Mouse (Mus musculus): ENCODE measurements around the gene Cntd1. TPM values are rescaled to one million over a fixed set of nuclear protein-coding genes. Genes with fewer than 3 reads are reported as not detected.
"Not testable (repeated sequence)": the region's sequence is repeated elsewhere in the genome, so short reads cannot be mapped to it uniquely, and the experiment has no call there.

The Cntd1 gene
- polyA plus RNA-seq, 1 experiment from 2014 or later = 0.26 TPM

DNA sequence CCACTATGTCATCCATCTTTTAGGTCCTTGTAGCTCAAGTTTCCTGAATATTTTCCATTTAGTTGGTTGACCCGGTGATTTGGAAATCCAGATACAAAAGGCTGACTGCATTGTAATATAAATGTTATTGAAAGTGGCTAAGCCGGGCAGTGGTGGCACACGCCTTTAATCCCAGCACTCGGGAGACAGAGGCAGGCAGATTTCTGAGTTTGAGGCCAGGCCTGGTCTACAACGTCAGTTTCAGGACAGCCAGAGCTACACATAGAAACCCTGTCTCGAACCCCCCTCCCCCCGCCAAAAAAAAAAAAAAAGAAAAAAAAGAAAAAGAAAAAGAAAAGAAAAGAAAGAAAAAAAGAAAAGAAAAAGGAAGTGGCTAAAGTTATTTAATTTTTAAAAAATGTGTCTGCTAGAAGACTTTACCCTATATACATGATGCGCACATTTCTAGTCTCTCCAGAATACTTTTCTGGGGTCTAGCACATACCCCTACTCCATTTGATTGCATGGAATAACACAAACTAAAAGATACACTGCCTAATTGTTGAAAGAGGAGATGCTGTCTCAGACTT lies 36.4 kb downstream of the Cntd1 start:
- Histone ChIP-seq H3K4me3 (ENCODE audit: low read depth, low read length) (peak overlapping the region; percentile 64), H3K27ac (ENCODE audit: low read depth, low read length) (0 out of 2 replicates have a peak overlapping the region, but pooled peaks have one; percentile 17), H3K9me3 (ENCODE audit: control insufficient read depth) (no peaks in the 10 kb centered on the region), H3K4me2 (replicated peaks; ENCODE audit: low read depth) (peak overlapping the region; percentile 74), H3K27me3 (replicated peaks; ENCODE audit: control insufficient read depth, insufficient read depth, low read length) (no peaks in the 10 kb centered on the region), H3K36me3 (ENCODE audit: control insufficient read depth, insufficient read depth) (peaks cover 17% of the 10 kb centered on the region), H3K4me1 (replicated peaks; ENCODE audit: control insufficient read depth, insufficient read depth, low read length) (no peaks in the 10 kb centered on the region), H3K9ac (ENCODE audit: low read depth, low read length) (peak overlapping the region; percentile 89; the same call in 1 of the 2 replicates)
- no peak for TF ChIP-seq CTCF (IDR thresholded peaks at IDR 0.05; ENCODE audit: low read depth)
- no peak for ATAC-seq
- WGBS = 85% methylated on average over 8 of the region's 8 CpGs

- no peaks in the 10 kb centered on the region for H3K4me1 ChIP-seq (replicated peaks; ENCODE audit: control insufficient read depth, insufficient read depth, low read length)
- H3K27me3 ChIP-seq (replicated peaks; ENCODE audit: control insufficient read depth, insufficient read depth, low read length) = no peaks in the 10 kb centered on the region
- peak; percentile 33 for TF ChIP-seq CTCF (IDR thresholded peaks at IDR 0.05; ENCODE audit: low read depth)
- H3K9ac ChIP-seq (ENCODE audit: low read depth, low read length) = peak within 1 kb of the TSS; percentile 89
- peak within 1 kb of the TSS; percentile 64 for H3K4me3 ChIP-seq (ENCODE audit: low read depth, low read length)
- 0 out of 2 replicates have a peak within 1 kb of the TSS, but pooled peaks have one; percentile 17 for H3K27ac ChIP-seq (ENCODE audit: low read depth, low read length)
- under 1% methylated on average over 50 of the region's 62 CpGs for WGBS
- no peaks in the 10 kb centered on the region for H3K9me3 ChIP-seq (ENCODE audit: control insufficient read depth)
- H3K4me2 ChIP-seq (replicated peaks; ENCODE audit: low read depth) = peak within 1 kb of the TSS; percentile 74
- ATAC-seq = peak; percentile 91
- peaks cover 23% of the 10 kb centered on the region for H3K36me3 ChIP-seq (ENCODE audit: control insufficient read depth, insufficient read depth)
Observed at GRCm38 (mm10) chr11:101315665-101316500, 37.1 kb downstream of the Cntd1 start, which contains the start of gene Psme3. Gene Psme3, plus strand, starts transcription at chr11:101316213.

DNA sequence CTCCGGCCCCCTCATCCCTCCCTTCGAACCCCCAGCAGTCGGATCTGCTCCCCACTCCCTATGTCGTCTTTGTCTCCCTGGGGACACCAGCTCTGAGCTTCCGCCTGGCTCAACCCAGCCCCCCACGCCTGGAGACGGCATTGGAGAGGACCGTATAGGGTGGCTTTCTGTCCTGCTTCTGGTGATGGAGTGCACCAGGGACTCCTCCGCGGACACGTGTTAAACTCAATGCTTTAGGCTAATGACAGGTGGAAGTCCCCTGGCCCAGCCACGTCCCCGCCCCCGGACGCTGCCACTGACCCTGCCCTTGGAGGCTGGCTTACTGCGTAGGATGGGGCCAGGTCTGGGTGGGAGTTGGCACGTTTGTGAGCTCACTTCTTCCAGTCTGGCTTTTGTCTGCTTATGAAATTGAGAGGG lies 37.7 kb downstream of the Cntd1 start:
- TF ChIP-seq CTCF (IDR thresholded peaks at IDR 0.05; ENCODE audit: low read depth) = no peak
- Histone ChIP-seq H3K36me3 (ENCODE audit: control insufficient read depth, insufficient read depth) (peaks cover 29% of the 10 kb centered on the region), H3K27me3 (replicated peaks; ENCODE audit: control insufficient read depth, insufficient read depth, low read length) (no peaks in the 10 kb centered on the region), H3K9me3 (ENCODE audit: control insufficient read depth) (no peaks in the 10 kb centered on the region), H3K4me2 (replicated peaks; ENCODE audit: low read depth) (peak overlapping the region; percentile 74), H3K4me3 (ENCODE audit: low read depth, low read length) (peak overlapping the region; percentile 64), H3K9ac (ENCODE audit: low read depth, low read length) (peak overlapping the region; percentile 89), H3K27ac (ENCODE audit: low read depth, low read length) (no peak overlapping the region), H3K4me1 (replicated peaks; ENCODE audit: control insufficient read depth, insufficient read depth, low read length) (no peaks in the 10 kb centered on the region)
- WGBS = 1% methylated on average over 17 of the region's 17 CpGs
- ATAC-seq = peak; percentile 44; the same call in 1 of the 2 replicates

- Histone ChIP-seq H3K36me3 (ENCODE audit: control insufficient read depth, insufficient read depth) (peaks cover 69% of the 10 kb centered on the region), H3K9ac (ENCODE audit: low read depth, low read length) (no peak overlapping the region), H3K9me3 (ENCODE audit: control insufficient read depth) (no peaks in the 10 kb centered on the region), H3K4me3 (ENCODE audit: low read depth, low read length) (no peak overlapping the region), H3K4me2 (replicated peaks; ENCODE audit: low read depth) (no peak overlapping the region), H3K27me3 (replicated peaks; ENCODE audit: control insufficient read depth, insufficient read depth, low read length) (no peaks in the 10 kb centered on the region), H3K27ac (ENCODE audit: low read depth, low read length) (no peak overlapping the region), H3K4me1 (replicated peaks; ENCODE audit: control insufficient read depth, insufficient read depth, low read length) (no peaks in the 10 kb centered on the region)
- WGBS = 8% methylated on average over 4 of the region's 4 CpGs
- peak; percentile 99 for TF ChIP-seq CTCF (IDR thresholded peaks at IDR 0.05; ENCODE audit: low read depth)
- ATAC-seq = peak; percentile 55; the same call in 1 of the 2 replicates
Observed at GRCm38 (mm10) chr11:101323609-101324008, 44.8 kb downstream of the Cntd1 start.

DNA sequence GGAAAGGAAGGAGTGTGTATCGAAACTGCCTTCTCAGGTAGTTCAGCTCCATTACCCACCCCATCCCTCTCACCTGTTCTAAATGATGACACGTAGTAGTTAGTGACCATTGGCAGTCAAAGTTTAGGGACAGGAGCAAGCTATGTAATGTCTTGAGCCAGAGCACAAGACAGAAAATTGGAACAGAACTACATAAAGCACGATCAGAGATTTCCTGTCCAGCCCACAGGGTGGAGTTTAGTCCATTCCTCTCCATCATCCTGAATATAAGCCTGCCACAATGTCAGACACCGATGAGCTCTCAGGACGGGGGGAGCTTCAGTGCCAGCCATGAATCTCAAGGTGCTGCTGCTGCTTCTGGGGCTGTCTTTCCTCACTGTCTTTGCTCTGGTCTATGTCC lies 46.0 kb downstream of the Cntd1 start, which contains the start of gene Aoc2:
Aoc2 (plus strand) TSS at position 301 of the 400 bp plus-strand sequence.
- no peak for ATAC-seq
- Histone ChIP-seq H3K4me2 (replicated peaks; ENCODE audit: low read depth) (no peak within 1 kb of the TSS), H3K9ac (ENCODE audit: low read depth, low read length) (no peak within 1 kb of the TSS), H3K27ac (ENCODE audit: low read depth, low read length) (no peak within 1 kb of the TSS; the same call in 1 of the 2 replicates), H3K36me3 (ENCODE audit: control insufficient read depth, insufficient read depth) (peaks cover 57% of the 10 kb centered on the region), H3K4me3 (ENCODE audit: low read depth, low read length) (no peak within 1 kb of the TSS), H3K9me3 (ENCODE audit: control insufficient read depth) (no peaks in the 10 kb centered on the region), H3K4me1 (replicated peaks; ENCODE audit: control insufficient read depth, insufficient read depth, low read length) (no peaks in the 10 kb centered on the region), H3K27me3 (replicated peaks; ENCODE audit: control insufficient read depth, insufficient read depth, low read length) (no peaks in the 10 kb centered on the region)
- TF ChIP-seq CTCF (IDR thresholded peaks at IDR 0.05; ENCODE audit: low read depth) = no peak
- WGBS = 81% methylated on average over 5 of the region's 5 CpGs

GRCm38 (mm10) chr11:101325201-101325600 lies 46.4 kb downstream of the Cntd1 start:
- WGBS = 88% methylated on average over 11 of the region's 11 CpGs
- H3K4me2 ChIP-seq (replicated peaks; ENCODE audit: low read depth); H3K27me3 ChIP-seq (replicated peaks; ENCODE audit: control insufficient read depth, insufficient read depth, low read length); H3K4me1 ChIP-seq (replicated peaks; ENCODE audit: control insufficient read depth, insufficient read depth, low read length); H3K4me3 ChIP-seq (ENCODE audit: low read depth, low read length); ATAC-seq; H3K9me3 ChIP-seq (ENCODE audit: control insufficient read depth); H3K27ac ChIP-seq (ENCODE audit: low read depth, low read length); H3K9ac ChIP-seq (ENCODE audit: low read depth, low read length): not testable (repeated sequence)
- H3K36me3 ChIP-seq (ENCODE audit: control insufficient read depth, insufficient read depth) = peaks cover 53% of the 10 kb centered on the region
